Mouse (Mus musculus): ENCODE results near the gene Rnf182. TPM values are rescaled to one million over a fixed set of nuclear protein-coding genes. Genes with fewer than 3 reads are reported as not detected.
A peak's percentile ranks its signal among the peaks of the same experiment; 100 is the strongest.

Rnf182 gene
- polyA plus RNA-seq, 1 experiment, result 0.18 TPM

GRCm38 (mm10) chr13:43627922-43628321, 12.4 kb downstream of the Rnf182 start:
- DNase-seq, result peak; percentile 35
- Histone ChIP-seq H3K36me3 (ENCODE audit: control insufficient read depth, insufficient read depth, low read length) (no peaks in the 10 kb centered on the region), H3K4me3 (ENCODE audit: control insufficient read depth, insufficient read depth, low read length) (no peak overlapping the region), H3K27ac (ENCODE audit: control insufficient read depth, insufficient read depth, low read length) (no peak overlapping the region), H3K27me3 (ENCODE audit: control insufficient read depth, insufficient read depth, low read length) (no peaks in the 10 kb centered on the region), H3K4me1 (replicated peaks; ENCODE audit: control insufficient read depth, insufficient read depth, low read length) (no peaks in the 10 kb centered on the region)
- WGBS, result 11% methylated on average over 5 of the region's 5 CpGs
- TF ChIP-seq POLR2A (IDR thresholded peaks at IDR 0.05; ENCODE audit: control insufficient read depth, extremely low read depth, insufficient read depth, low read length, poor library complexity) (no peak), CTCF (IDR thresholded peaks at IDR 0.05; ENCODE audit: borderline replicate concordance, control insufficient read depth, extremely low read depth, insufficient read depth, low read length, poor library complexity) (no peak)

DNA sequence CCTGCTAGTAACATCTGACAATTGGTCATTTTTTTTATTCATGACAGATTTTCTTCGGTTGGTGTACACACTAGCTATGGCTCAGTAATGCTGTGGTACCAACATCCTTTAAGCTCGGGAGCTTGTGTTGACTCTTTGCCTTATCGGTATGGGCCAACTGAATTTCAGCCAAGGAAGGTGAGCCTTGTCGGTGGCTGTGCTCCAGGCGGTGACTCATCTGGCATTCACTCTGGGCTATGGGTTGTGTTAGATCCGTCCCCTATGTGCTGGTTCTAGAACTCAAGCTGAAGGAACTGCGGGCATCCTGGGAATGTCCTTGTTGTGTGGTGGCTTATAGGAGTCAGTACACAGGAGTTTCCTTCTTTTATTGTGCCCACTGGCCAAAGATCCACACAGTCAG, 14.3 kb downstream of the Rnf182 start:
- H3K27ac ChIP-seq (ENCODE audit: control insufficient read depth, insufficient read depth, low read length), result no peak overlapping the region
- no peaks in the 10 kb centered on the region for H3K27me3 ChIP-seq (ENCODE audit: control insufficient read depth, insufficient read depth, low read length)
- TF ChIP-seq CTCF (IDR thresholded peaks at IDR 0.05; ENCODE audit: borderline replicate concordance, control insufficient read depth, extremely low read depth, insufficient read depth, low read length, poor library complexity), result no peak
- TF ChIP-seq POLR2A (IDR thresholded peaks at IDR 0.05; ENCODE audit: control insufficient read depth, extremely low read depth, insufficient read depth, low read length, poor library complexity), result no peak
- no peaks in the 10 kb centered on the region for H3K36me3 ChIP-seq (ENCODE audit: control insufficient read depth, insufficient read depth, low read length)
- H3K4me3 ChIP-seq (ENCODE audit: control insufficient read depth, insufficient read depth, low read length), result no peak overlapping the region
- WGBS, result 96% methylated on average over 7 of the region's 7 CpGs
- no peak for DNase-seq
- no peaks in the 10 kb centered on the region for H3K4me1 ChIP-seq (replicated peaks; ENCODE audit: control insufficient read depth, insufficient read depth, low read length)

DNA sequence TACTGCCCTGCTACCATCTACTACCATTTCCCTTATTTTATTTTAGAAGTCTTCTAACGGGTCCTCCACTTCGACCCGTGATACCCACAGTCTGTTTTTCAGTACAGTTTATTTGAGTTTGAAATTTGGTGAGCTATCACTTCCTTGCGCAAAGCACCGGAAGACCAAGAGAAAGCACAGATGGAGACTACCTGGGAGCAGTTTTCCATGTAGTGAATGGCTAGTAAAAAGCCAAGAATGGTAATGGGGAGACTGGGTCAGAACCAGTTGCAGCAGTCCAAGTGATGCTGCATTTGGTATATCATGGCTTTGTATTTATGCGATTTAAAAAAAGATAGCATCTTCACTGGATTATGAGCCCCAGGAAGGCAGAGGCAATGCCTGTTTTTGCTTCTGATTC, 15.8 kb downstream of the Rnf182 start:
- Histone ChIP-seq H3K27me3 (ENCODE audit: control insufficient read depth, insufficient read depth, low read length) (no peaks in the 10 kb centered on the region), H3K4me3 (ENCODE audit: control insufficient read depth, insufficient read depth, low read length) (no peak overlapping the region), H3K27ac (ENCODE audit: control insufficient read depth, insufficient read depth, low read length) (no peak overlapping the region), H3K4me1 (replicated peaks; ENCODE audit: control insufficient read depth, insufficient read depth, low read length) (no peaks in the 10 kb centered on the region), H3K36me3 (ENCODE audit: control insufficient read depth, insufficient read depth, low read length) (no peaks in the 10 kb centered on the region)
- 97% methylated on average over 6 of the region's 6 CpGs for whole genome bisulfite sequencing
- TF ChIP-seq POLR2A (IDR thresholded peaks at IDR 0.05; ENCODE audit: control insufficient read depth, extremely low read depth, insufficient read depth, low read length, poor library complexity) (no peak), CTCF (IDR thresholded peaks at IDR 0.05; ENCODE audit: borderline replicate concordance, control insufficient read depth, extremely low read depth, insufficient read depth, low read length, poor library complexity) (no peak)
- DNase-seq, result no peak

DNA sequence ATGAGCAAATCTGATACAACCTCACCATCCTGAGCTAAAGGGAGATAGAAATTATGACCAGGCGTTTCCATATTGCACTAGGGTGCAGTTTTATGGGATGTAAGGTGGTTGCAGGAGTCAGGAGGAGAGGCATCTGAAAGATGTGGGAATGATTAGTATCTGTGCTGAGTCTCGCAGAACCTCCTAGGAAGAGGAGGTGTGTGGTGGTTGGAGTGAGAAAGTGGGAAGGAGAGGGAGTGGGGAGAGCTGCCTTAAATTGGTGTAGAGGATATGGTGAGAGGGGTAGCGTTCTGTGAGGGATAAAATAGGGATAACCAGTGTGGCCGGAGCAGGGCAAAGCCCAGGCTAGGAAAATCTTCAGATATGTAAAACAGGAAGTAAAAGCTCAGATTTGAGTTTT, 17.5 kb downstream of the Rnf182 start:
- DNase-seq, result no peak
- no peak for TF ChIP-seq POLR2A (IDR thresholded peaks at IDR 0.05; ENCODE audit: control insufficient read depth, extremely low read depth, insufficient read depth, low read length, poor library complexity)
- no peak for TF ChIP-seq CTCF (IDR thresholded peaks at IDR 0.05; ENCODE audit: borderline replicate concordance, control insufficient read depth, extremely low read depth, insufficient read depth, low read length, poor library complexity)
- H3K36me3 ChIP-seq (ENCODE audit: control insufficient read depth, insufficient read depth, low read length), result no peaks in the 10 kb centered on the region
- no peak overlapping the region for H3K27ac ChIP-seq (ENCODE audit: control insufficient read depth, insufficient read depth, low read length)
- H3K4me1 ChIP-seq (replicated peaks; ENCODE audit: control insufficient read depth, insufficient read depth, low read length), result no peaks in the 10 kb centered on the region
- H3K27me3 ChIP-seq (ENCODE audit: control insufficient read depth, insufficient read depth, low read length), result no peaks in the 10 kb centered on the region
- H3K4me3 ChIP-seq (ENCODE audit: control insufficient read depth, insufficient read depth, low read length), result no peak overlapping the region
- WGBS, result 96% methylated on average over 4 of the region's 4 CpGs

- Histone ChIP-seq H3K4me3 (ENCODE audit: control insufficient read depth, insufficient read depth, low read length) (no peak overlapping the region), H3K27ac (ENCODE audit: control insufficient read depth, insufficient read depth, low read length) (no peak overlapping the region), H3K4me1 (replicated peaks; ENCODE audit: control insufficient read depth, insufficient read depth, low read length) (no peaks in the 10 kb centered on the region), H3K27me3 (ENCODE audit: control insufficient read depth, insufficient read depth, low read length) (no peaks in the 10 kb centered on the region), H3K36me3 (ENCODE audit: control insufficient read depth, insufficient read depth, low read length) (no peaks in the 10 kb centered on the region)
- no peak for TF ChIP-seq CTCF (IDR thresholded peaks at IDR 0.05; ENCODE audit: borderline replicate concordance, control insufficient read depth, extremely low read depth, insufficient read depth, low read length, poor library complexity)
- 95% methylated on average over 7 of the region's 7 CpGs for WGBS
- no peak for DNase-seq
Measured at GRCm38 (mm10) chr13:43637720-43638119, 22.2 kb downstream of the Rnf182 start.

DNA sequence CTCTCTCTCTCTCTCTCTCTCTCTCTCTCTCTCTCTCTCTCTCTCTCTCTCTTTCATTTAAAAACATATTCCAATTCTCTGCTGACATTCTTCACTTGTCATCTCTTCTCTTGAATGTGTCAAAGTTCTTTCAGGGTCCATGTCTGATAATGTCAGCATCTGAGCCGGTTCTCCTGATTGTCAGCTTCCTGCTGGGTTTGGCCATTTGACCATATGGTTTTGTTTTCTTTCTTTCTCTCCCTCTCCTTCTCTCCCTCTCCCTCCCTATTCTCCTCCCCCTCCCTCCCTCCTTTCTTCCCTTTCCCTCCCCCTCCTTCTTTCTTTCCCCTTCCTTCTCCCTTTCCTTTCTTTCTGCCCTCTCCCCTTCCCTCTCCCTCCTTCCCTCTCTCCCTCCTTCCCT, 29.5 kb downstream of the Rnf182 start:
- TF ChIP-seq CTCF (IDR thresholded peaks at IDR 0.05; ENCODE audit: borderline replicate concordance, control insufficient read depth, extremely low read depth, insufficient read depth, low read length, poor library complexity), result no peak
- TF ChIP-seq POLR2A (IDR thresholded peaks at IDR 0.05; ENCODE audit: control insufficient read depth, extremely low read depth, insufficient read depth, low read length, poor library complexity), result no peak
- 87% methylated on average over 1 of the region's 1 CpGs for WGBS
- Histone ChIP-seq H3K4me1 (replicated peaks; ENCODE audit: control insufficient read depth, insufficient read depth, low read length) (no peaks in the 10 kb centered on the region), H3K4me3 (ENCODE audit: control insufficient read depth, insufficient read depth, low read length) (no peak overlapping the region), H3K27ac (ENCODE audit: control insufficient read depth, insufficient read depth, low read length) (no peak overlapping the region), H3K36me3 (ENCODE audit: control insufficient read depth, insufficient read depth, low read length) (no peaks in the 10 kb centered on the region), H3K27me3 (ENCODE audit: control insufficient read depth, insufficient read depth, low read length) (no peaks in the 10 kb centered on the region)
- DNase-seq, result no peak

GRCm38 (mm10) chr13:43648556-43648955, 33.0 kb downstream of the Rnf182 start:
- no peak for TF ChIP-seq CTCF (IDR thresholded peaks at IDR 0.05; ENCODE audit: borderline replicate concordance, control insufficient read depth, extremely low read depth, insufficient read depth, low read length, poor library complexity)
- no peak overlapping the region for H3K27ac ChIP-seq (ENCODE audit: control insufficient read depth, insufficient read depth, low read length)
- no peak for DNase-seq
- no peaks in the 10 kb centered on the region for H3K4me1 ChIP-seq (replicated peaks; ENCODE audit: control insufficient read depth, insufficient read depth, low read length)
- 60% methylated on average over 6 of the region's 6 CpGs for WGBS
- H3K27me3 ChIP-seq (ENCODE audit: control insufficient read depth, insufficient read depth, low read length), result no peaks in the 10 kb centered on the region
- no peak overlapping the region for H3K4me3 ChIP-seq (ENCODE audit: control insufficient read depth, insufficient read depth, low read length)
- no peaks in the 10 kb centered on the region for H3K36me3 ChIP-seq (ENCODE audit: control insufficient read depth, insufficient read depth, low read length)
